Mouse (Mus musculus): Measurements from ENCODE around the gene Ackr3.

DNA sequence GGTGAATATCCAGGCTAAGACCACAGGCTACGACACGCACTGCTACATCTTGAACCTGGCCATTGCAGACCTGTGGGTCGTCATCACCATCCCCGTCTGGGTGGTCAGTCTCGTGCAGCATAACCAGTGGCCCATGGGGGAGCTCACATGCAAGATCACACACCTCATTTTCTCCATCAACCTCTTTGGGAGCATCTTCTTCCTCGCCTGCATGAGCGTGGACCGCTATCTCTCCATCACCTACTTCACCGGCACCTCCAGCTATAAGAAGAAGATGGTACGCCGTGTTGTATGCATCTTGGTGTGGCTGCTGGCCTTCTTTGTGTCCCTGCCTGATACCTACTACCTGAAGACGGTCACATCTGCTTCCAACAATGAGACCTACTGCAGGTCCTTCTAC is 10.2 kb downstream of the Ackr3 start:
- TF ChIP-seq CTCF (IDR thresholded peaks at IDR 0.05; ENCODE audit: extremely low read depth, insufficient read length, insufficient replicate concordance, low read depth, low read length) (no peak), POLR2A (IDR thresholded peaks at IDR 0.05; ENCODE audit: low read depth, low read length) (no peak)
